Mouse (Mus musculus): ENCODE measurements around the gene Mboat1. TPM values are rescaled to one million over a fixed set of nuclear protein-coding genes. Genes with fewer than 3 reads are reported as not detected.
A peak's percentile ranks its signal among the peaks of the same experiment; 100 is the strongest.

Gene Mboat1
- total and polyA plus RNA-seq, 2 experiments from 2014 or later, result 1.0 to 1.6 TPM

- WGBS, result 79% methylated on average over 5 of the region's 5 CpGs
- TF ChIP-seq EP300 (IDR thresholded peaks at IDR 0.05; ENCODE audit: low read depth) (no peak), CTCF (IDR thresholded peaks at IDR 0.05; ENCODE audit: low read depth) (no peak)
- DNase-seq (ENCODE audit: low spot score) (no peak), ATAC-seq (ENCODE audit: insufficient read depth, low read depth) (no peak)
- Histone ChIP-seq H3K9ac (replicated peaks; ENCODE audit: low read depth, low read length) (no peak overlapping the region), H3K27ac (ENCODE audit: low read depth) (no peak overlapping the region), H3K4me3 (ENCODE audit: low read depth, low read length) (no peak overlapping the region), H3K4me2 (ENCODE audit: low read depth, low read length) (no peak overlapping the region), H3K27me3 (ENCODE audit: control insufficient read depth, insufficient read depth, low read length) (no peaks in the 10 kb centered on the region), H3K4me1 (ENCODE audit: control insufficient read depth, insufficient read depth) (no peaks in the 10 kb centered on the region), H3K36me3 (replicated peaks; ENCODE audit: control insufficient read depth, insufficient read depth, low read length) (no peaks in the 10 kb centered on the region), H3K9me3 (replicated peaks; ENCODE audit: control insufficient read depth, low read length) (no peaks in the 10 kb centered on the region)
Observed at GRCm38 (mm10) chr13:30115792-30116191, 20.5 kb upstream of the Mboat1 start.

- Histone ChIP-seq H3K36me3 (replicated peaks; ENCODE audit: control insufficient read depth, insufficient read depth, low read length) (no peaks in the 10 kb centered on the region), H3K27me3 (ENCODE audit: control insufficient read depth, insufficient read depth, low read length) (0 out of 2 replicates have a peak, but pooled peaks cover 4% of the 10 kb centered on the region), H3K9ac (replicated peaks; ENCODE audit: low read depth, low read length) (peak overlapping the region; percentile 52), H3K4me3 (ENCODE audit: low read depth, low read length) (peak overlapping the region; percentile 54), H3K9me3 (replicated peaks; ENCODE audit: control insufficient read depth, low read length) (no peaks in the 10 kb centered on the region), H3K27ac (ENCODE audit: low read depth) (no peak overlapping the region), H3K4me2 (ENCODE audit: low read depth, low read length) (peak overlapping the region; percentile 72), H3K4me1 (ENCODE audit: control insufficient read depth, insufficient read depth) (0 out of 2 replicates have a peak, but pooled peaks cover 3% of the 10 kb centered on the region)
- ATAC-seq (ENCODE audit: insufficient read depth, low read depth), result no peak
- TF ChIP-seq CTCF (IDR thresholded peaks at IDR 0.05; ENCODE audit: low read depth), result no peak
- TF ChIP-seq EP300 (IDR thresholded peaks at IDR 0.05; ENCODE audit: low read depth), result no peak
- 37% methylated on average over 13 of the region's 13 CpGs for WGBS
- no peak for DNase-seq (ENCODE audit: low spot score)
Observed at GRCm38 (mm10) chr13:30136923-30137629, 787 bp downstream of the Mboat1 start.

GRCm38 (mm10) chr13:30137951-30138350, 1.7 kb downstream of the Mboat1 start:
- no peaks in the 10 kb centered on the region for H3K9me3 ChIP-seq (replicated peaks; ENCODE audit: control insufficient read depth, low read length)
- no peaks in the 10 kb centered on the region for H3K36me3 ChIP-seq (replicated peaks; ENCODE audit: control insufficient read depth, insufficient read depth, low read length)
- ATAC-seq (ENCODE audit: insufficient read depth, low read depth), result no peak
- 0 out of 2 replicates have a peak, but pooled peaks cover 3% of the 10 kb centered on the region for H3K4me1 ChIP-seq (ENCODE audit: control insufficient read depth, insufficient read depth)
- H3K27me3 ChIP-seq (ENCODE audit: control insufficient read depth, insufficient read depth, low read length), result 0 out of 2 replicates have a peak, but pooled peaks cover 4% of the 10 kb centered on the region
- WGBS, result 87% methylated on average over 6 of the region's 6 CpGs
- no peak overlapping the region for H3K4me2 ChIP-seq (ENCODE audit: low read depth, low read length)
- DNase-seq (ENCODE audit: low spot score), result no peak
- H3K27ac ChIP-seq (ENCODE audit: low read depth), result no peak overlapping the region
- H3K9ac ChIP-seq (replicated peaks; ENCODE audit: low read depth, low read length), result no peak overlapping the region
- TF ChIP-seq EP300 (IDR thresholded peaks at IDR 0.05; ENCODE audit: low read depth) (no peak), CTCF (IDR thresholded peaks at IDR 0.05; ENCODE audit: low read depth) (no peak)
- H3K4me3 ChIP-seq (ENCODE audit: low read depth, low read length), result no peak overlapping the region

- no peak overlapping the region for H3K4me3 ChIP-seq (ENCODE audit: low read depth, low read length)
- H3K9ac ChIP-seq (replicated peaks; ENCODE audit: low read depth, low read length), result no peak overlapping the region
- DNase-seq (ENCODE audit: low spot score) (no peak), ATAC-seq (ENCODE audit: insufficient read depth, low read depth) (no peak)
- H3K27me3 ChIP-seq (ENCODE audit: control insufficient read depth, insufficient read depth, low read length), result 0 out of 2 replicates have a peak, but pooled peaks cover 3% of the 10 kb centered on the region
- WGBS, result 86% methylated on average over 5 of the region's 5 CpGs
- TF ChIP-seq EP300 (IDR thresholded peaks at IDR 0.05; ENCODE audit: low read depth) (no peak), CTCF (IDR thresholded peaks at IDR 0.05; ENCODE audit: low read depth) (no peak)
- no peak overlapping the region for H3K4me2 ChIP-seq (ENCODE audit: low read depth, low read length)
- no peak overlapping the region for H3K27ac ChIP-seq (ENCODE audit: low read depth)
- no peaks in the 10 kb centered on the region for H3K36me3 ChIP-seq (replicated peaks; ENCODE audit: control insufficient read depth, insufficient read depth, low read length)
- 0 out of 2 replicates have a peak, but pooled peaks cover 3% of the 10 kb centered on the region for H3K4me1 ChIP-seq (ENCODE audit: control insufficient read depth, insufficient read depth)
- no peaks in the 10 kb centered on the region for H3K9me3 ChIP-seq (replicated peaks; ENCODE audit: control insufficient read depth, low read length)
Observed at GRCm38 (mm10) chr13:30140149-30140548, 3.9 kb downstream of the Mboat1 start.

GRCm38 (mm10) chr13:30140646-30141045, 4.4 kb downstream of the Mboat1 start:
- TF ChIP-seq EP300 (IDR thresholded peaks at IDR 0.05; ENCODE audit: low read depth) (no peak), CTCF (IDR thresholded peaks at IDR 0.05; ENCODE audit: low read depth) (no peak)
- DNase-seq (ENCODE audit: low spot score), result no peak
- Histone ChIP-seq H3K9ac (replicated peaks; ENCODE audit: low read depth, low read length) (no peak overlapping the region), H3K9me3 (replicated peaks; ENCODE audit: control insufficient read depth, low read length) (no peaks in the 10 kb centered on the region), H3K4me2 (ENCODE audit: low read depth, low read length) (no peak overlapping the region), H3K4me1 (ENCODE audit: control insufficient read depth, insufficient read depth) (0 out of 2 replicates have a peak, but pooled peaks cover 3% of the 10 kb centered on the region), H3K4me3 (ENCODE audit: low read depth, low read length) (no peak overlapping the region), H3K36me3 (replicated peaks; ENCODE audit: control insufficient read depth, insufficient read depth, low read length) (no peaks in the 10 kb centered on the region), H3K27ac (ENCODE audit: low read depth) (no peak overlapping the region), H3K27me3 (ENCODE audit: control insufficient read depth, insufficient read depth, low read length) (no peaks in the 10 kb centered on the region)
- no peak for ATAC-seq (ENCODE audit: insufficient read depth, low read depth)
- 86% methylated on average over 12 of the region's 12 CpGs for WGBS

Measured in heart, postnatal 0 days (tissue).